Mouse (Mus musculus): ENCODE measurements around the gene Nfib. TPM values are rescaled to one million over a fixed set of nuclear protein-coding genes. Genes with fewer than 3 reads are reported as not detected.

Nfib gene
- polyA plus RNA-seq, 1 experiment from 2014 or later, result 32.3 TPM

- no peaks in the 10 kb centered on the region for H3K9me3 ChIP-seq (ENCODE audit: control insufficient read depth, low read length)
- ATAC-seq, result no peak
- H3K4me3 ChIP-seq (ENCODE audit: low read length), result no peak overlapping the region
- WGBS, result 73% methylated on average over 7 of the region's 7 CpGs
- H3K4me2 ChIP-seq (ENCODE audit: low read depth, low read length), result no peak overlapping the region
- no peaks in the 10 kb centered on the region for H3K4me1 ChIP-seq (ENCODE audit: control insufficient read depth, insufficient read depth, low read length)
- no peak overlapping the region for H3K27ac ChIP-seq (ENCODE audit: low read length)
- H3K36me3 ChIP-seq (ENCODE audit: control insufficient read depth, insufficient read depth, low read length), result no peaks in the 10 kb centered on the region
- no peaks in the 10 kb centered on the region for H3K27me3 ChIP-seq (replicated peaks; ENCODE audit: control insufficient read depth, insufficient read depth, low read length)
- no peak overlapping the region for H3K9ac ChIP-seq (ENCODE audit: low read depth, low read length)
Measured at GRCm38 (mm10) chr4:82711611-82712295, 6.2 kb upstream of the Nfib start.

GRCm38 (mm10) chr4:82709666-82710065 lies 4.1 kb upstream of the Nfib start:
- H3K9me3 ChIP-seq (ENCODE audit: control insufficient read depth, low read length), result no peaks in the 10 kb centered on the region
- ATAC-seq, result no peak
- no peaks in the 10 kb centered on the region for H3K36me3 ChIP-seq (ENCODE audit: control insufficient read depth, insufficient read depth, low read length)
- H3K4me1 ChIP-seq (ENCODE audit: control insufficient read depth, insufficient read depth, low read length), result no peaks in the 10 kb centered on the region; the same call in 1 of the 2 replicates
- H3K27ac ChIP-seq (ENCODE audit: low read length), result no peak overlapping the region
- no peak overlapping the region for H3K4me3 ChIP-seq (ENCODE audit: low read length)
- no peaks in the 10 kb centered on the region for H3K27me3 ChIP-seq (replicated peaks; ENCODE audit: control insufficient read depth, insufficient read depth, low read length)
- WGBS, result 75% methylated on average over 6 of the region's 6 CpGs
- H3K9ac ChIP-seq (ENCODE audit: low read depth, low read length), result no peak overlapping the region
- H3K4me2 ChIP-seq (ENCODE audit: low read depth, low read length), result no peak overlapping the region

- no peak for ATAC-seq
- Histone ChIP-seq H3K9ac (ENCODE audit: low read depth, low read length) (no peak overlapping the region), H3K9me3 (ENCODE audit: control insufficient read depth, low read length) (no peaks in the 10 kb centered on the region), H3K4me3 (ENCODE audit: low read length) (no peak overlapping the region), H3K27me3 (replicated peaks; ENCODE audit: control insufficient read depth, insufficient read depth, low read length) (no peaks in the 10 kb centered on the region), H3K36me3 (ENCODE audit: control insufficient read depth, insufficient read depth, low read length) (no peaks in the 10 kb centered on the region), H3K4me2 (ENCODE audit: low read depth, low read length) (no peak overlapping the region), H3K4me1 (ENCODE audit: control insufficient read depth, insufficient read depth, low read length) (no peaks in the 10 kb centered on the region; the same call in 1 of the 2 replicates), H3K27ac (ENCODE audit: low read length) (no peak overlapping the region)
- WGBS, result 60% methylated on average over 2 of the region's 2 CpGs
Measured at GRCm38 (mm10) chr4:82706012-82706411, 462 bp upstream of the Nfib start.

GRCm38 (mm10) chr4:82704079-82704830 lies 1.3 kb downstream of the Nfib start:
- no peak for ATAC-seq
- Histone ChIP-seq H3K9ac (ENCODE audit: low read depth, low read length) (no peak overlapping the region), H3K4me3 (ENCODE audit: low read length) (no peak overlapping the region), H3K4me1 (ENCODE audit: control insufficient read depth, insufficient read depth, low read length) (peaks cover 5% of the 10 kb centered on the region; the same call in 1 of the 2 replicates), H3K9me3 (ENCODE audit: control insufficient read depth, low read length) (no peaks in the 10 kb centered on the region), H3K36me3 (ENCODE audit: control insufficient read depth, insufficient read depth, low read length) (no peaks in the 10 kb centered on the region), H3K4me2 (ENCODE audit: low read depth, low read length) (no peak overlapping the region), H3K27ac (ENCODE audit: low read length) (no peak overlapping the region), H3K27me3 (replicated peaks; ENCODE audit: control insufficient read depth, insufficient read depth, low read length) (no peaks in the 10 kb centered on the region)
- whole genome bisulfite sequencing, result 79% methylated on average over 19 of the region's 19 CpGs

GRCm38 (mm10) chr4:82702808-82703207 lies 2.7 kb downstream of the Nfib start:
- peaks cover 5% of the 10 kb centered on the region; the same call in 1 of the 2 replicates for H3K4me1 ChIP-seq (ENCODE audit: control insufficient read depth, insufficient read depth, low read length)
- no peak overlapping the region for H3K4me3 ChIP-seq (ENCODE audit: low read length)
- H3K27ac ChIP-seq (ENCODE audit: low read length), result no peak overlapping the region
- H3K9me3 ChIP-seq (ENCODE audit: control insufficient read depth, low read length), result no peaks in the 10 kb centered on the region
- ATAC-seq, result no peak
- no peak overlapping the region for H3K4me2 ChIP-seq (ENCODE audit: low read depth, low read length)
- WGBS, result 53% methylated on average over 6 of the region's 6 CpGs
- H3K27me3 ChIP-seq (replicated peaks; ENCODE audit: control insufficient read depth, insufficient read depth, low read length), result no peaks in the 10 kb centered on the region
- H3K9ac ChIP-seq (ENCODE audit: low read depth, low read length), result no peak overlapping the region
- H3K36me3 ChIP-seq (ENCODE audit: control insufficient read depth, insufficient read depth, low read length), result no peaks in the 10 kb centered on the region

GRCm38 (mm10) chr4:82699504-82699903 lies 6.0 kb downstream of the Nfib start:
- no peak overlapping the region for H3K4me3 ChIP-seq (ENCODE audit: low read length)
- no peaks in the 10 kb centered on the region for H3K36me3 ChIP-seq (ENCODE audit: control insufficient read depth, insufficient read depth, low read length)
- H3K4me2 ChIP-seq (ENCODE audit: low read depth, low read length), result no peak overlapping the region
- ATAC-seq, result no peak
- no peak overlapping the region for H3K27ac ChIP-seq (ENCODE audit: low read length)
- 41% methylated on average over 11 of the region's 11 CpGs for WGBS
- no peaks in the 10 kb centered on the region for H3K9me3 ChIP-seq (ENCODE audit: control insufficient read depth, low read length)
- no peaks in the 10 kb centered on the region for H3K27me3 ChIP-seq (replicated peaks; ENCODE audit: control insufficient read depth, insufficient read depth, low read length)
- H3K9ac ChIP-seq (ENCODE audit: low read depth, low read length), result no peak overlapping the region
- H3K4me1 ChIP-seq (ENCODE audit: control insufficient read depth, insufficient read depth, low read length), result 0 out of 2 replicates have a peak, but pooled peaks cover 5% of the 10 kb centered on the region

GRCm38 (mm10) chr4:82698616-82699015 lies 6.9 kb downstream of the Nfib start:
- no peak overlapping the region for H3K27ac ChIP-seq (ENCODE audit: low read length)
- no peak for ATAC-seq
- H3K4me2 ChIP-seq (ENCODE audit: low read depth, low read length), result no peak overlapping the region
- no peak overlapping the region for H3K9ac ChIP-seq (ENCODE audit: low read depth, low read length)
- no peaks in the 10 kb centered on the region for H3K36me3 ChIP-seq (ENCODE audit: control insufficient read depth, insufficient read depth, low read length)
- WGBS, result 86% methylated on average over 12 of the region's 12 CpGs
- no peak overlapping the region for H3K4me3 ChIP-seq (ENCODE audit: low read length)
- H3K9me3 ChIP-seq (ENCODE audit: control insufficient read depth, low read length), result no peaks in the 10 kb centered on the region
- no peaks in the 10 kb centered on the region for H3K27me3 ChIP-seq (replicated peaks; ENCODE audit: control insufficient read depth, insufficient read depth, low read length)
- 0 out of 2 replicates have a peak, but pooled peaks cover 5% of the 10 kb centered on the region for H3K4me1 ChIP-seq (ENCODE audit: control insufficient read depth, insufficient read depth, low read length)

- H3K4me1 ChIP-seq (ENCODE audit: control insufficient read depth, insufficient read depth, low read length), result 0 out of 2 replicates have a peak, but pooled peaks cover 5% of the 10 kb centered on the region
- no peak overlapping the region for H3K9ac ChIP-seq (ENCODE audit: low read depth, low read length)
- ATAC-seq, result no peak
- no peaks in the 10 kb centered on the region for H3K36me3 ChIP-seq (ENCODE audit: control insufficient read depth, insufficient read depth, low read length)
- H3K27ac ChIP-seq (ENCODE audit: low read length), result no peak overlapping the region
- WGBS, result 61% methylated on average over 6 of the region's 6 CpGs
- H3K9me3 ChIP-seq (ENCODE audit: control insufficient read depth, low read length), result no peaks in the 10 kb centered on the region
- no peak overlapping the region for H3K4me2 ChIP-seq (ENCODE audit: low read depth, low read length)
- H3K4me3 ChIP-seq (ENCODE audit: low read length), result no peak overlapping the region
- no peaks in the 10 kb centered on the region for H3K27me3 ChIP-seq (replicated peaks; ENCODE audit: control insufficient read depth, insufficient read depth, low read length)
Measured at GRCm38 (mm10) chr4:82697151-82697550, 8.4 kb downstream of the Nfib start.

- Histone ChIP-seq H3K4me3 (ENCODE audit: low read length) (no peak overlapping the region), H3K27me3 (replicated peaks; ENCODE audit: control insufficient read depth, insufficient read depth, low read length) (no peaks in the 10 kb centered on the region), H3K4me2 (ENCODE audit: low read depth, low read length) (no peak overlapping the region), H3K27ac (ENCODE audit: low read length) (no peak overlapping the region), H3K36me3 (ENCODE audit: control insufficient read depth, insufficient read depth, low read length) (no peaks in the 10 kb centered on the region), H3K9me3 (ENCODE audit: control insufficient read depth, low read length) (no peaks in the 10 kb centered on the region), H3K9ac (ENCODE audit: low read depth, low read length) (no peak overlapping the region), H3K4me1 (ENCODE audit: control insufficient read depth, insufficient read depth, low read length) (0 out of 2 replicates have a peak, but pooled peaks cover 5% of the 10 kb centered on the region)
- WGBS, result 65% methylated on average over 5 of the region's 5 CpGs
- ATAC-seq, result no peak
Measured at GRCm38 (mm10) chr4:82695760-82696501, 9.6 kb downstream of the Nfib start.
